Mouse (Mus musculus): ENCODE results near the gene U2af2. TPM values are rescaled to one million over a fixed set of nuclear protein-coding genes. Genes with fewer than 3 reads are reported as not detected.

U2af2 gene
- polyA plus RNA-seq, 1 experiment: 159 TPM

DNA sequence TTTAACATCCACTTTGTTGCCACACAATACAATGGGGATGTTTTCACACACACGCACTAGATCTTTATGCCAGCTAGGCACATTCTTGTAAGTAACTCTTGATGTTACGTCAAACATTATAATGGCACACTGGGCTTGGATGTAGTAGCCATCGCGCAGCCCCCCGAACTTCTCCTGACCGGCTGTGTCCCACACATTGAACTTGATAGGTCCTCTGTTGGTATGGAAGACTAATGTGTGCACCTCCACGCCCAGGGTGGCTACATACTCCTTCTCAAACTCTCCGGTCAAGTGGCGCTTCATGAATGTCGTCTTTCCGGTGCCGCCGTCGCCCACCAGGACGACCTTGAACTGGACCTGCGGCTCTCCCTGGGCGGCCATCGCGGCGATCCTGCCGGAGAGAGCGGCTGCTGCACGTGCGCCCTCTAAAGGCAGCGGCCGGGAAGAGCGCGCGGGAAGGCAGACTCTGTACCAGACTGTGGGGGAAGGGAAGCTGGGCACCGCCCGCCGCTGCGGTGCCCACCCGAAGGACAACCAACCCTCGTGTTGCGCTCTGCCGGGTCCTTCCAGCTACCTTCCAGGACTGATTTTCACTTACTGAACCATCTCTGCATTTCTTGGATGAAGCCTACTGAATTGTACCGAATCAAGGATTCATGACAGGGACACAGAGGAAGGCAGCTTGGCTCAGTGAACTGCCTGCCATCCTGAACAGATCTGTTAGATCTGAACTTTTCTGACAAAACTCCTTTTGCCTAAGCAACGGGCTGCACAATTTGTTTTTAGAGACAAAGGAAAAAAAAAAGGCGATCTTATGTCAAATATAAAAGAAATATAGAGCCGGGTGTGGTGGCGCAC lies 63.8 kb downstream of the U2af2 start, which contains the start of gene Rasl2-9:
TSS of gene Rasl2-9 (minus strand) at position 402 of the 858 bp plus-strand sequence.
- H3K36me3 ChIP-seq (ENCODE audit: control insufficient read depth, insufficient read depth): no peaks in the 10 kb centered on the region
- TF ChIP-seq REST (IDR thresholded peaks at IDR 0.05; ENCODE audit: insufficient read depth, insufficient read length): no peak
- TF ChIP-seq MYOG (IDR thresholded peaks at IDR 0.05; ENCODE audit: control insufficient read depth in 1 of 3, insufficient read depth in 1 of 3, insufficient read length in 2 of 3, low read depth in 2 of 3): no peak
- no peak for TF ChIP-seq E2F4 (IDR thresholded peaks at IDR 0.05; ENCODE audit: insufficient read depth)
- TF ChIP-seq POLR2AphosphoS2 (IDR thresholded peaks at IDR 0.05; ENCODE audit: insufficient read length, low read depth): no peak
- TF ChIP-seq TCF3 (IDR thresholded peaks at IDR 0.05; ENCODE audit: insufficient read length, low read depth): no peak
- no peak for TF ChIP-seq POLR2A (IDR thresholded peaks at IDR 0.05; ENCODE audit: insufficient read length, low read depth)
- TF ChIP-seq MAX (IDR thresholded peaks at IDR 0.05; ENCODE audit: low read depth): no peak
- no peak for TF ChIP-seq CEBPB (IDR thresholded peaks at IDR 0.05; ENCODE audit: insufficient read depth, poor library complexity, severe bottlenecking)
- TF ChIP-seq USF1 (IDR thresholded peaks at IDR 0.05; ENCODE audit: low read depth): no peak
- no peak for TF ChIP-seq MYOD1 (IDR thresholded peaks at IDR 0.05; ENCODE audit: control insufficient read depth in 1 of 3, insufficient read length in 2 of 3, low read depth in 2 of 3)
- TF ChIP-seq TCF12 (IDR thresholded peaks at IDR 0.05; ENCODE audit: insufficient read depth, poor library complexity, severe bottlenecking): no peak
- TF ChIP-seq SRF (IDR thresholded peaks at IDR 0.05; ENCODE audit: control insufficient read depth, insufficient read length, low read depth): no peak

More for the DNA sequence above, 63.8 kb downstream of the U2af2 start, which contains the start of gene Rasl2-9:
- H3ac ChIP-seq (ENCODE audit: control insufficient read depth, insufficient read length): no peak within 1 kb of the TSS
- H3K27me3 ChIP-seq (ENCODE audit: control insufficient read depth, insufficient read depth, insufficient read length): no peaks in the 10 kb centered on the region
- no peaks in the 10 kb centered on the region for H3K79me2 ChIP-seq (ENCODE audit: control insufficient read depth, insufficient read depth)
- H3K4me2 ChIP-seq (ENCODE audit: low read depth): no peak within 1 kb of the TSS
- H3K4me3 ChIP-seq: no peak within 1 kb of the TSS

Other genes starting within 250 kb of the U2af2 start
- 261 TPM for gene Ube2s, start 249.6 kb upstream of the U2af2 start, polyA plus RNA-seq (2012; fragmentation: generic; extraction: Trizol)
- gene Shisa7, start 217.4 kb upstream of the U2af2 start, polyA plus RNA-seq (2012; fragmentation: generic; extraction: Trizol): not detected
- 0.65 TPM for gene Isoc2b, start 191.9 kb upstream of the U2af2 start, polyA plus RNA-seq (2012; fragmentation: generic; extraction: Trizol)
- gene Isoc2a, start 185.0 kb upstream of the U2af2 start, polyA plus RNA-seq (2012; fragmentation: generic; extraction: Trizol): 3.3 TPM
- not detected for gene Gm36210, start 155.6 kb upstream of the U2af2 start, polyA plus RNA-seq (2012; fragmentation: generic; extraction: Trizol)
- 8.0 TPM for gene Zfp628, start 146.9 kb upstream of the U2af2 start, polyA plus RNA-seq (2012; fragmentation: generic; extraction: Trizol)
- 3.1 TPM for gene Nat14, start 140.1 kb upstream of the U2af2 start, polyA plus RNA-seq (2012; fragmentation: generic; extraction: Trizol)
- gene Ssc5d, start 136.4 kb upstream of the U2af2 start, polyA plus RNA-seq (2012; fragmentation: generic; extraction: Trizol): 13.6 TPM
- gene Sbk2, start 97.7 kb upstream of the U2af2 start, polyA plus RNA-seq (2012; fragmentation: generic; extraction: Trizol): 7.1 TPM
- 0.34 TPM for gene Sbk3, start 91.0 kb upstream of the U2af2 start, polyA plus RNA-seq (2012; fragmentation: generic; extraction: Trizol)
- gene Zfp579, start 66.0 kb upstream of the U2af2 start, polyA plus RNA-seq (2012; fragmentation: generic; extraction: Trizol): 16.3 TPM
- 15.7 TPM for gene Zfp524, start 47.7 kb upstream of the U2af2 start, polyA plus RNA-seq (2012; fragmentation: generic; extraction: Trizol)
- 22.8 TPM for gene Fiz1, start 47.4 kb upstream of the U2af2 start, polyA plus RNA-seq (2012; fragmentation: generic; extraction: Trizol)
- not detected for gene Gm44973, start 46.6 kb upstream of the U2af2 start, polyA plus RNA-seq (2012; fragmentation: generic; extraction: Trizol)
- 18.1 TPM for gene Zfp865, start 41.8 kb upstream of the U2af2 start, polyA plus RNA-seq (2012; fragmentation: generic; extraction: Trizol)
- 0.19 TPM for gene Ccdc106, start 41.6 kb upstream of the U2af2 start, polyA plus RNA-seq (2012; fragmentation: generic; extraction: Trizol)
- not detected for gene 4632433K11Rik, start 28.0 kb upstream of the U2af2 start, polyA plus RNA-seq (2012; fragmentation: generic; extraction: Trizol)
- gene Zfp784, start 23.7 kb upstream of the U2af2 start, polyA plus RNA-seq (2012; fragmentation: generic; extraction: Trizol): 1.5 TPM
- 13.1 TPM for gene Zfp580, start 10.6 kb upstream of the U2af2 start, polyA plus RNA-seq (2012; fragmentation: generic; extraction: Trizol)
- gene Epn1, start 18.1 kb downstream of the U2af2 start, polyA plus RNA-seq (2012; fragmentation: generic; extraction: Trizol): 118 TPM
- gene Rfpl4, start 54.8 kb downstream of the U2af2 start, polyA plus RNA-seq (2012; fragmentation: generic; extraction: Trizol): not detected
- gene Rasl2-9, start 63.8 kb downstream of the U2af2 start, polyA plus RNA-seq (2012; fragmentation: generic; extraction: Trizol): 0.10 TPM
- not detected for gene Vmn1r55, start 87.5 kb downstream of the U2af2 start, polyA plus RNA-seq (2012; fragmentation: generic; extraction: Trizol)
- gene Vmn1r56, start 134.6 kb downstream of the U2af2 start, polyA plus RNA-seq (2012; fragmentation: generic; extraction: Trizol): not detected
- not detected for gene Vmn1r57, start 156.3 kb downstream of the U2af2 start, polyA plus RNA-seq (2012; fragmentation: generic; extraction: Trizol)